Mouse (Mus musculus): ENCODE data around the gene Zfp36.
A peak's percentile ranks its signal among the peaks of the same experiment; 100 is the strongest.
"Not testable (repeated sequence)": the region's sequence is repeated elsewhere in the genome, so short reads cannot be mapped to it uniquely, and the experiment has no call there.

The Zfp36 gene

DNA sequence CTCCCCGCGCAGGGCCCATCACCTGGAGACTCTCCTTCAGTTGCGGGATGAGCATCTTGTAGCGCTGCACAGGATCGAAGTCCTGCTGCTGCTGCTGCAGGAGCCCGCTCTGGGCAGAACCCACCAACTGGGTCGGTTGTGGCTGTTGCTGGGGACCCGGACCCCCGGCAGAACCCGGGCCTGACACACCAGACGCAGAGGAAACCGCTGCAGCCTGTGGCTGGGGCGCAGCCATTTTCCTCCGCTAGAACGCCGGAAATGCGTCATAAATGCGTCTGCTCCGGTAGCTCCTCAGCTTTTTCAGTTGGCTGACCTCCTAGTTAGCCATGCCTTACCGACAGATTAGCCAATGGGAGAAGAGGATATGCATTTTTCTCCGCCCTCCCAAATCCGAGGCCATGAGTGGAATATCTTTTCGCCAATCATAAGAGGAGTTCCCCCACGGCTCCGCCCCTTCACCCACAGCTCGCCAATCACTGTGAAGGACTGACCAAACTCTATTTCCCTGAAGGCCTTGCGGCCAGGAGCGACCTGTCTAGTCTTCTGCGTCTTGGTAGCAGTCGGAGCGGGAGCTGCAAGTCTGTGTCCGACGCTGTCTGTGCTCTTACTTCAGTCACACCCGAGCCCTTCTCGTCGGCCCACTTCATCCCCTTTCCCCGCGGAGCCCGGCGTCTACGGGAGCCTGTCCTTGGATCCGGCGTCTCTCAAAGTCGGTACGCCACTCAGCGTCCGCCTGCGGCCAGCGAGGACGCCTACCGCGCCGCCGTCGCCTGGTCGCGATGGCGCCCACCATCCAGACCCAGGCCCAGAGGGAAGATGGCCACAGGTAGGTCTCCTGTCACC lies 12.6 kb upstream of the Zfp36 start, which contains the start of the genes Med29 and Paf1:
Gene Med29 (minus strand): TSS at position 280 of the 843 bp plus-strand sequence.
Gene Paf1 (plus strand): TSS at position 523 of the 843 bp plus-strand sequence.
- Histone ChIP-seq H3K36me3 (ENCODE audit: control insufficient read depth, insufficient read depth, low read length, poor library complexity, severe bottlenecking) (peaks cover 15% of the 10 kb centered on the region), H3K27me3 (ENCODE audit: control insufficient read depth, insufficient read depth, low read length, poor library complexity, severe bottlenecking) (no peaks in the 10 kb centered on the region)
- peak; percentile 99 for DNase-seq (ENCODE audit: low read depth, low spot score)

DNA sequence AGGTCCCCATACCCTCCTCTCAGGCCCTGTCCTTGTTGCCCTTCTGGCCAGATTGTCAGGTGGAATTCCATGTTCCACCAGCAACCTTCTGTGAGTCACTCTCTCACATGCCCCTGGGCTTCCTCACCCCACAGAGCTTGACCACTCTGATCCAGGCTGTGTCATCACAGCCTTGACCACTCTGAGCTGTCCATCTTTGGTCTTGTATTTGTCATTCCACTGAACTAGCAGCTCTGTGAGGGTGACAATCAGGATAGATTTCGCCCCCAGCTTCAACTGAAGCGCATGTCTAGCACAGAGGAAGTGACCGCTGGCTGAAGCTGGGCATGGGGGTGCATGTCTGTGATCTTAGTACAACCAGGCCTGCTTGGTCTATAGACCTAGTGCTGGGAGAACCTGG lies 10.3 kb upstream of the Zfp36 start:
- no peak for DNase-seq (ENCODE audit: low read depth, low spot score)
- Histone ChIP-seq H3K36me3 (ENCODE audit: control insufficient read depth, insufficient read depth, low read length, poor library complexity, severe bottlenecking) (peaks cover 3% of the 10 kb centered on the region; the same call in 1 of the 2 replicates), H3K27me3 (ENCODE audit: control insufficient read depth, insufficient read depth, low read length, poor library complexity, severe bottlenecking) (no peaks in the 10 kb centered on the region)

- not testable (repeated sequence) for H3K36me3 ChIP-seq (ENCODE audit: control insufficient read depth, insufficient read depth, low read length, poor library complexity, severe bottlenecking); DNase-seq (ENCODE audit: low read depth, low spot score); H3K27me3 ChIP-seq (ENCODE audit: control insufficient read depth, insufficient read depth, low read length, poor library complexity, severe bottlenecking)
These were observed 7.3 kb upstream of the Zfp36 start for GRCm38 (mm10) chr7:28387384-28387783.

- not testable (repeated sequence) for H3K36me3 ChIP-seq (ENCODE audit: control insufficient read depth, insufficient read depth, low read length, poor library complexity, severe bottlenecking); H3K27me3 ChIP-seq (ENCODE audit: control insufficient read depth, insufficient read depth, low read length, poor library complexity, severe bottlenecking)
- DNase-seq (ENCODE audit: low read depth, low spot score): peak; percentile 15
These were observed 6.8 kb upstream of the Zfp36 start for GRCm38 (mm10) chr7:28386877-28387276.

DNA sequence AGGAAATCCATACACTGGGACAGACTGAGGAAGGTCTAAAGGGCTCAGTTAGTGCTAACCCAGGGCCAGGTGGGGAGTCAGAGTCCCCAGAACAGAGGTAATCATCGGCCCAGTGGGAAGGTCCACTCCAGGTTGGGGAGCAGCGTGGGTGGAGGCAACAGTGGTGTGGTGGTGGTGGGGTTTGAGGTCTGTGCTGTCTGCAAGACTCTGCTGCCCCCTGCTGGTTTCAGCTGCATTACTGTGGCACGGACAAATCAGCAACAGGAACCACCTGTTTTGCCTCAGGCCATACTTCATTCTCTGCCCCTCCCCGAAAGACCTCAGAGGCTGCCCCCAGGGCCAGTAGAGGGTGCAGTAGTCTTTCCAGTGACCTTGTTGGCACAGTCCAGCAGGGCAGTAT lies 6.4 kb upstream of the Zfp36 start:
- Histone ChIP-seq H3K36me3 (ENCODE audit: control insufficient read depth, insufficient read depth, low read length, poor library complexity, severe bottlenecking) (peaks cover 3% of the 10 kb centered on the region; the same call in 1 of the 2 replicates), H3K27me3 (ENCODE audit: control insufficient read depth, insufficient read depth, low read length, poor library complexity, severe bottlenecking) (no peaks in the 10 kb centered on the region)
- DNase-seq (ENCODE audit: low read depth, low spot score): peak; percentile 97

DNA sequence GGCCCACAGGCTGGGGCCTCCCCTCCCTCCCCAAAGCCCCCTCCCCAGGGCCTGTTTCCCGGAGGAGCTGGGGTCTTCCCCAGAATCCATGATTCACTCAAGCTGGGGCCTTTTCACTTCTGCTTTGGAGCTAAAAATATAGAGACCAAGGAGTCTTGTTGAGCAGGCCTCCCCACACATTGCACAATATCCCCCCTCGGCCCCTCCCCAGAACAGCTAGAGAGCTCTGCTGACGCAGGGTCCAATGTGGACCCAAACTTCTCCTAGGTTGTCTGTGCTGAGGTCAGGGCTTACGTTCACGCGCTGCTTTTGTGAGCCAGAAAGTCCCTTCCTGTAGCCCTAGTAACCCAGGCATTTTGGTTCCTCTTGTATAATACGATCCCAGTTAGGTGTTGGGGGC lies 6.0 kb upstream of the Zfp36 start:
- peaks cover 3% of the 10 kb centered on the region; the same call in 1 of the 2 replicates for H3K36me3 ChIP-seq (ENCODE audit: control insufficient read depth, insufficient read depth, low read length, poor library complexity, severe bottlenecking)
- H3K27me3 ChIP-seq (ENCODE audit: control insufficient read depth, insufficient read depth, low read length, poor library complexity, severe bottlenecking): no peaks in the 10 kb centered on the region
- peak; percentile 74 for DNase-seq (ENCODE audit: low read depth, low spot score)

DNA sequence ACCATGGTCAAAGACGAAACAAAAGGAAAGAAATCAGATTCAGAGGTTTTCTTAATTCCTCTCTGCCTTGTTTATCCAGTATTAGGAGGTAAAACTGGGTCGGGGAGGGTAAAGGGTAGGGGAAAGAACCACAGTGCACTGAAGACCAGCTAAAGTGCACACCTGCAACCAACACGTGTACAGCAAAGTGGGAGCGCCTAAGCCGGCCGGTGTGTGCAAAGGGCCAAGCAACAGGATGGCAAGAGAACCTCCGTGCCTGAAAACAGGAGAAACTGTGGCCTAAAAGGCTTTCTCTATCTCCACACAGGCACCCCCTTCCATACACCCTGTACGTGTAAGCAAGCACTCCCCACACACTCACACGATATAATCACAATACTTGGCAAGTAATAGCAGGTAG lies 5.1 kb upstream of the Zfp36 start:
- no peaks in the 10 kb centered on the region for H3K27me3 ChIP-seq (ENCODE audit: control insufficient read depth, insufficient read depth, low read length, poor library complexity, severe bottlenecking)
- DNase-seq (ENCODE audit: low read depth, low spot score): no peak

GRCm38 (mm10) chr7:28384162-28384561 lies 4.1 kb upstream of the Zfp36 start:
- peak; percentile 81 for DNase-seq (ENCODE audit: low read depth, low spot score)
- Histone ChIP-seq H3K27me3 (ENCODE audit: control insufficient read depth, insufficient read depth, low read length, poor library complexity, severe bottlenecking) (no peaks in the 10 kb centered on the region), H3K36me3 (ENCODE audit: control insufficient read depth, insufficient read depth, low read length, poor library complexity, severe bottlenecking) (no peaks in the 10 kb centered on the region; the same call in 1 of the 2 replicates)

More for the DNA sequence above, 5.1 kb upstream of the Zfp36 start:
- peaks cover 3% of the 10 kb centered on the region; the same call in 1 of the 2 replicates for H3K36me3 ChIP-seq (ENCODE audit: control insufficient read depth, insufficient read depth, low read length, poor library complexity, severe bottlenecking)

- no peak for DNase-seq (ENCODE audit: low read depth, low spot score)
- Histone ChIP-seq H3K27me3 (ENCODE audit: control insufficient read depth, insufficient read depth, low read length, poor library complexity, severe bottlenecking) (no peaks in the 10 kb centered on the region), H3K36me3 (ENCODE audit: control insufficient read depth, insufficient read depth, low read length, poor library complexity, severe bottlenecking) (peaks cover 2% of the 10 kb centered on the region; the same call in 1 of the 2 replicates)
These were observed 3.6 kb upstream of the Zfp36 start for GRCm38 (mm10) chr7:28383606-28384005.

DNA sequence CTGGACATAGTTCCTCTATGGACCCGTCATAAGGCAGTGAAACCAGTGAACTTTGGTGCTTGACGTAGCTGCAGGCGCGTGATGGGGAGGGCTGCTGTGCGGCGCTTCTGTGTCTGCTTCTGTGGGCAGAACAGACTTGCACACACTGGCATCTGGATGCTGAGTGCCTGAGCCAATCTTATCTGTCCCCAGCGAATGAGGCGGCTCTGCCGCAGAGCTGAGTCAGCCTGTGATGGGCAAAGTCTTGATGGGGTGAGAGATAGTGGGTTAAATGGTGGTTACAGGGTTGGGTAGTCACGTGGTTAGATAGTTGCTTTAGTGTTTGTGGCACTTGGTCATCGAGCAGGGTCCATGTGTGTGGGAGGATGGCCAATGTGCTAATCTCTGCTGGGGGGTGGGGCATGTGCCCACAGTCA lies 2.9 kb upstream of the Zfp36 start:
- peak; percentile 97 for DNase-seq (ENCODE audit: low read depth, low spot score)
- Histone ChIP-seq H3K36me3 (ENCODE audit: control insufficient read depth, insufficient read depth, low read length, poor library complexity, severe bottlenecking) (peaks cover 7% of the 10 kb centered on the region), H3K27me3 (ENCODE audit: control insufficient read depth, insufficient read depth, low read length, poor library complexity, severe bottlenecking) (no peaks in the 10 kb centered on the region)

GRCm38 (mm10) chr7:28382347-28382951 lies 2.4 kb upstream of the Zfp36 start:
- peak; percentile 90 for DNase-seq (ENCODE audit: low read depth, low spot score)
- Histone ChIP-seq H3K36me3 (ENCODE audit: control insufficient read depth, insufficient read depth, low read length, poor library complexity, severe bottlenecking) (peaks cover 12% of the 10 kb centered on the region), H3K27me3 (ENCODE audit: control insufficient read depth, insufficient read depth, low read length, poor library complexity, severe bottlenecking) (no peaks in the 10 kb centered on the region)

DNA sequence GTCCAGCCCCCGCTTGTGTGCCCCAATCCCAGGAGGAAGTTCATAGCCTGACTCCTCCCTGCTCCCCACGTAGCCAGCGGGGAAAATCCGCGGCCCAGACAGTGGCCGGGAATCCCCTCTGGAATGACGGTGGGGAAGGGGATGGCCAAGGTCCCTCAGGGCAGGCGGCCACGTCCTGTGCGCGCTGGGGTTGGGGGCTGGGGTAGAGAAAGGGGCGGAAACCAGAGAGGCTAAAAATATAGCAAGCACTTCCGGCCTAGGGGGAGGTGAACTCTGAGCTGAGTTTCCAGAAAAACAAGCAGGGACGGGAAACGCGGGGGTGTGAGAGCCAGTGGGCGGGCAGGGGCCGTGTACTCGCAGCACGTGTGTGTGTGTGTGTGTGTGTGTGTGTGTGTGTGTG lies 1.9 kb upstream of the Zfp36 start:
- Histone ChIP-seq H3K36me3 (ENCODE audit: control insufficient read depth, insufficient read depth, low read length, poor library complexity, severe bottlenecking) (peaks cover 17% of the 10 kb centered on the region), H3K27me3 (ENCODE audit: control insufficient read depth, insufficient read depth, low read length, poor library complexity, severe bottlenecking) (no peaks in the 10 kb centered on the region)
- DNase-seq (ENCODE audit: low read depth, low spot score): peak; percentile 98

DNA sequence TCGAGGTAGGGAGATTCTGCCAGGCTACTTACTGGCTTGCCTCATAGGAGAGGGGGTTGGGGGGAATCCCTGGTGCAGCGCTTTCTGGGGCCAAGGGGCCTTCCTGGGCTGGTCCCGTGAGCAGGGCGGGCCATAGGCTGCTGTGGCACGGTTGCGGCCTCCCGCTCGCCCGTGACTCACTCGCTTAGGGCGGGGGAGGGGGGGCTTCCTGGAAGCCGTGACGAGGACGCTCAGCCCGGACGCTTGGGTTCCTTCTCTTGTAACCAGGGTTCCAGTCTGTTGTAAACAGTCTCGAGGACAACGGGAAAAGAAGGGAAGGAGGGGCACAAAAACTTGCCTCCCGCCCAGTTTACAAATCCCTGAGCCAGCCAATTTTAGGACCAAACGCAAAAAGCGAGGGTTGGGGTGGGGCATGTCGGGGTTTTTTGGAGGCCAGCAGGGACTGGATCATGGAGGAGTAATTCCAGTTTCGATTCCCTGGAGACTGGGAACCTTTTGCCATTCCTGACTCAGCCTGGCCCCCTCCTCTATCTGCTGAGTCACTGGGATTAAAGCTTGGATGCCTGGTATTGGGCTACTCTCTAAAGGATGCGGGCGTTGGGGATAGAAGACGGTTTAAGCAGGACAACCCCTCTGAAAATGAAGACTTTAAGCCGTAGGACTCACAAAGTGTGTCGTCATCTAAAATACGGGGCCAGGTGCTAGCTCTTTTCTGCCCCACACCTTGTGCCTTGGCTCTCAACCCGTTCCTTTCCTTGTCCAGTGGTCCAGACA lies 1.2 kb upstream of the Zfp36 start:
- peak; percentile 99 for DNase-seq (ENCODE audit: low read depth, low spot score)
- Histone ChIP-seq H3K36me3 (ENCODE audit: control insufficient read depth, insufficient read depth, low read length, poor library complexity, severe bottlenecking) (peaks cover 19% of the 10 kb centered on the region), H3K27me3 (ENCODE audit: control insufficient read depth, insufficient read depth, low read length, poor library complexity, severe bottlenecking) (no peaks in the 10 kb centered on the region)

DNA sequence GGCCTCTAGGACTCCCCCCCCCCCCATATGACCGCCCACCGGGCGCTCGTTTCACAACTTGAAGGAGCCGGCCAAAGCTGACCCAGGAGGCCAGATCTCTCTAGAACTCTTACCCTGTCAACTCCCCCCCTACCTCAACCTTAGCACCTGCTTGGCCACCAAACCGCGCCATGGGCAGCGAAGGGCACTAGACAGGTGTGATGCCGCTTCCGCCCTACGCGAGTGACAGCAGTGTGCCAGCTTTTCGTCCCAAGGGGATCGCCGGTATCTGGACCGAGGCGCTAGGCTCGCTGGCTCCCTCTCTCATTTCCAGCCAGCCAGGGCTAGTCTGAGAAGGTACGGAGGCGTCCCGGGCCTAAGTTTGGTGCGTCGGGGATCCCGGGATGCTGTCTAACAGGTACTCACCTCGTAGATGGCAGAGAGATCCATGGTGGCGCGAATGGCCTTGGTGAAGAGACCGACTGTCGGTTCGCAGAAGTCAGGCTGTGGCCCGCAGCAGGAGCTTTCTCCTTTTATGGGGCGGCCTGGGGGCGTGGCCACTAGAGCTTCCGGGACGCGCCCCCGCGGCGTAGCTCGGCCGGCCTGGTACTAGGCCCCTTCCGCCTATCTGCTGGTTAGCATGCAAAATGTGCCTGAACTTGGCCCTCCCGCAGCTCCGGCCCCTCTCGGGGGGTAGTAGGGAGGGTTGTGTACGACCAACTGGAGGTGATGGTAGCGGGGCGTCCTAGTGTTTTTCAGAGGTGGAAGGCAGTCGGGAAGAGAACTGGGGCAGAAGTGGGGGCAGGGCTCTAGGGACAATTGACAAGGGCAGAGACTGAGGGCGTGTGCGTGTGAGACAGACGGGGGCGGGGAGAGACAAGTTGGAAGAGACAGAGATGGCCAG lies 1.0 kb downstream of the Zfp36 start:
- peak; percentile 98 for DNase-seq (ENCODE audit: low read depth, low spot score)
- no peaks in the 10 kb centered on the region for H3K27me3 ChIP-seq (ENCODE audit: control insufficient read depth, insufficient read depth, low read length, poor library complexity, severe bottlenecking)
- H3K36me3 ChIP-seq (ENCODE audit: control insufficient read depth, insufficient read depth, low read length, poor library complexity, severe bottlenecking): peaks cover 19% of the 10 kb centered on the region
